Mouse (Mus musculus) erythroblast, embryonic 14.5 days (primary cell): Measurements from ENCODE around the gene Noc4l.

ENCODE experiments used
- GATA1 ChIP-seq: IDR thresholded peaks from 2 replicates; pipeline ENCODE4 v1.6.1; 2012; ENCODE audit warnings: low read length, inconsistent platforms, mixed read lengths
- TAL1 ChIP-seq: IDR thresholded peaks from 3 replicates; pipeline ENCODE4 v1.6.1; 2012; ENCODE audit warnings: low read length, inconsistent platforms, mixed read lengths

DNA sequence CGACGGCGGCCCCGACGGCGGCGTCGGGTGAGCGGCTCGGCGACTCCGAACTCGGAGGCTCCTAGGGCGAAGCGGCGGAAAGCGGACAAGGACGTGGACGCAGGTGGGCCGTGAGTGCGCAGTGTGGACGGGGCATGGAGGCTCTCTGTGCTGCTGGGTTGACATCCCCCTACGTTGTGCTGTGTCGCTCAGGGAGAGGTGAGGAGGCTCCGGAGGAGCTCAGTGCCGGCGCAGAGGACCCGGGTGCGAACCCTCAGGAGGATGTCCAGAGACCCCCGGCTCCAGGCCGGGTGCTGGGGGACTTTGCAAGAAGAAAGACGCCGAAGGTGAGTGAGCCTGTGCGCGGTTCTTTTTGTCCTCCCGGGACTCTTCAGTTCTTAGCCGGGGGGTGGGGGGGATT is 469 bp upstream of the Noc4l start:
- TF ChIP-seq TAL1 = no peak
- TF ChIP-seq GATA1 = no peak
